Mouse (Mus musculus) left cerebral cortex, adult 2 months (tissue): Measurements from ENCODE around the gene Appbp2. TPM values are rescaled to one million over a fixed set of nuclear protein-coding genes. Genes with fewer than 3 reads are reported as not detected.
"Not testable (repeated sequence)": the region's sequence is repeated elsewhere in the genome, so short reads cannot be mapped to it uniquely, and the experiment has no call there.

Experiments
- DNase-seq, 2 experiments: peaks; one replicate each; pipeline ENCODE4 v3.0.0; 2021 to 2022; ENCODE audit warnings: low spot score in 2 of 2, mixed read lengths in 1 of 2; ENCODE audit errors: extremely low spot score in 1 of 2
- H3K27ac ChIP-seq: fragments of 200-600 bp; 2 replicates; pipeline ENCODE4 v1.8.1; 2022
- H3K4me3 ChIP-seq: fragments of 200-600 bp; 2 replicates; pipeline ENCODE4 v1.8.1; 2022
- CTCF ChIP-seq: fragments of 200-600 bp; IDR thresholded peaks from 2 replicates; pipeline ENCODE4 v1.8.1; 2022; ENCODE audit warnings: antibody characterized with exemption, mild to moderate bottlenecking, moderate library complexity
- intact Hi-C: fragments of 180-260 bp; cut with DNase I; formaldehyde crosslinking; loops from one replicate; pipeline ENCODE4 v1.15.1; 2025
- total RNA-seq, 2 experiments: library from RNA; stranded (reverse); gene quantifications; 2 replicates each; pipeline ENCODE4 v1.2.3; 2021

Appbp2 gene
- total RNA-seq, 2 experiments from 2014 or later: 54.4 to 58.1 TPM

GRCm38 (mm10) chr11:85182617-85183283, 52.2 kb downstream of the Appbp2 start:
- peak; percentile 78 for TF ChIP-seq CTCF
- peak; percentile 67 to 76 for DNase-seq
- intact Hi-C loops: loop anchor here (2.0 kb wide), 1 partner anchor 264 kb away; no protein-coding TSS in a partner anchor
- H3K27ac ChIP-seq: no peak overlapping the region
- peak overlapping the region; percentile 55 for H3K4me3 ChIP-seq

- H3K27ac ChIP-seq: no peak overlapping the region
- no peak for DNase-seq
- TF ChIP-seq CTCF: no peak
- intact Hi-C loops: no loop called here
- H3K4me3 ChIP-seq: no peak overlapping the region
Measured at GRCm38 (mm10) chr11:85178413-85178812, 56.5 kb downstream of the Appbp2 start.

- H3K4me3 ChIP-seq: no peak overlapping the region
- intact Hi-C loops: no loop called here
- no peak for DNase-seq
- no peak overlapping the region for H3K27ac ChIP-seq
- TF ChIP-seq CTCF: no peak
Measured at GRCm38 (mm10) chr11:85177761-85178160, 57.2 kb downstream of the Appbp2 start.

GRCm38 (mm10) chr11:85175941-85176340, 59.0 kb downstream of the Appbp2 start:
- intact Hi-C loops: no loop called here
- no peak overlapping the region for H3K27ac ChIP-seq
- no peak for DNase-seq
- no peak for TF ChIP-seq CTCF
- no peak overlapping the region for H3K4me3 ChIP-seq

- no peak for DNase-seq
- intact Hi-C loops: loop anchor here (1.0 kb wide), 1 partner anchor 90 kb away; no protein-coding TSS in a partner anchor
- Histone ChIP-seq H3K27ac (no peak overlapping the region), H3K4me3 (no peak overlapping the region)
- no peak for TF ChIP-seq CTCF
Measured at GRCm38 (mm10) chr11:85170833-85171232, 64.1 kb downstream of the Appbp2 start.

- H3K27ac ChIP-seq: no peak within 1 kb of the TSS
- intact Hi-C loops: loop anchor here (1.0 kb wide), 1 partner anchor 91 kb away; no protein-coding TSS in a partner anchor
- TF ChIP-seq CTCF: peak; percentile 93
- DNase-seq: peak; percentile 79 to 91
- H3K4me3 ChIP-seq: peak within 1 kb of the TSS; percentile 34
Measured at GRCm38 (mm10) chr11:85170058-85170740, 64.7 kb downstream of the Appbp2 start, which contains the start of gene 1700125H20Rik. 1700125H20Rik (plus strand) TSS chr11:85170404.

- intact Hi-C loops: no loop called here
- no peak for DNase-seq
- TF ChIP-seq CTCF: no peak
- H3K4me3 ChIP-seq: no peak overlapping the region
- H3K27ac ChIP-seq: no peak overlapping the region
Measured at GRCm38 (mm10) chr11:85167503-85167902, 67.4 kb downstream of the Appbp2 start.

GRCm38 (mm10) chr11:85164371-85164770, 70.6 kb downstream of the Appbp2 start:
- intact Hi-C loops: no loop called here
- no peak overlapping the region for H3K27ac ChIP-seq
- no peak overlapping the region for H3K4me3 ChIP-seq
- TF ChIP-seq CTCF: no peak
- DNase-seq: no peak

- DNase-seq, H3K4me3 ChIP-seq, H3K27ac ChIP-seq, intact Hi-C loops: not testable (repeated sequence)
Measured at GRCm38 (mm10) chr11:85163014-85163413, 71.9 kb downstream of the Appbp2 start.

- TF ChIP-seq CTCF: no peak
- no peak for DNase-seq
- Histone ChIP-seq H3K4me3 (no peak overlapping the region), H3K27ac (no peak overlapping the region)
- intact Hi-C loops: no loop called here
Measured at GRCm38 (mm10) chr11:85157301-85157700, 77.6 kb downstream of the Appbp2 start.

GRCm38 (mm10) chr11:85152256-85152930, 82.5 kb downstream of the Appbp2 start:
- no peak for TF ChIP-seq CTCF
- Histone ChIP-seq H3K4me3 (no peak overlapping the region), H3K27ac (no peak overlapping the region)
- intact Hi-C loops: no loop called here
- no peak for DNase-seq
